Mouse (Mus musculus): ENCODE results near the gene Sel1l2.

- no peak for TF ChIP-seq NANOG (IDR thresholded peaks at IDR 0.05; ENCODE audit: borderline replicate concordance, low read length)
- TF ChIP-seq CTCF (conservative IDR thresholded peaks at IDR 0.05; ENCODE audit: low read length), result no peak
Observed at GRCm38 (mm10) chr2:140342394-140342793, 47.1 kb downstream of the Sel1l2 start.
